Mouse (Mus musculus) lung, adult 2 months (tissue): ENCODE data around the gene Agtpbp1.

Experiments used
- CTCF ChIP-seq: fragments of 200-500 bp; IDR thresholded peaks from 2 replicates; pipeline ENCODE4 v1.5.1; 2011; ENCODE audit warnings: mild to moderate bottlenecking, low read length, control low read depth; ENCODE audit not compliant: insufficient read depth
- POLR2A ChIP-seq: fragments of 200-500 bp; IDR thresholded peaks from 2 replicates; pipeline ENCODE4 v1.6.1; 2011; ENCODE audit warnings: low read depth, mild to moderate bottlenecking, control low read depth, low read length, borderline replicate concordance; ENCODE audit errors: extremely low read depth

GRCm38 (mm10) chr13:59521271-59522064, 63.6 kb downstream of the Agtpbp1 start:
- no peak for TF ChIP-seq POLR2A
- no peak for TF ChIP-seq CTCF
